Mouse (Mus musculus) right cerebral cortex, adult 2 months (tissue): Measurements from ENCODE around the gene Ppme1.

ENCODE experiments used
- DNase-seq, 2 experiments: peaks; one replicate each; pipeline ENCODE4 v3.0.0; 2021 to 2022; ENCODE audit warnings: low spot score in 2 of 2

Gene Ppme1

DNA sequence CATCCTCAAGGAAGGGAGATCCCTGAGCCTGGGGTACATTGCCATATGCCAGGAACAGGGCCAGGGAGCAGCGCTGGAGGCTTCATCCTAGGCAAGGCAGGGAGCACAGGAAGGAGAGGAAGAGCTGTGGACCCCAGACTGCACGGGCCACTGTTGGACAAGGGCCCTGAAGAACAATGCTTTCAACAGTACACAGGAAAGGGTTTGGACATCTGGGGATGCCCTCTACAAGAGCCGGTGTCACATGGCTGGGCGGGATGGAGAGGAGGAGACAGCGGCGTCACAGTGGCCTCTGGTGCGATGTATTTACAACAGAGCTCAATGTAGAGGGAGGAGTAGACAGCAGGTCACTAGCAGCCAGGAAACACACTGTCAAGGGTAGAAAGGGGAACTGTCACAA is 44.6 kb downstream of the Ppme1 start:
- no peak for DNase-seq

GRCm38 (mm10) chr7:100325482-100325881 is 46.6 kb downstream of the Ppme1 start:
- DNase-seq = peak; percentile 66 to 70

GRCm38 (mm10) chr7:100323721-100324120 is 48.4 kb downstream of the Ppme1 start:
- no peak for DNase-seq

DNA sequence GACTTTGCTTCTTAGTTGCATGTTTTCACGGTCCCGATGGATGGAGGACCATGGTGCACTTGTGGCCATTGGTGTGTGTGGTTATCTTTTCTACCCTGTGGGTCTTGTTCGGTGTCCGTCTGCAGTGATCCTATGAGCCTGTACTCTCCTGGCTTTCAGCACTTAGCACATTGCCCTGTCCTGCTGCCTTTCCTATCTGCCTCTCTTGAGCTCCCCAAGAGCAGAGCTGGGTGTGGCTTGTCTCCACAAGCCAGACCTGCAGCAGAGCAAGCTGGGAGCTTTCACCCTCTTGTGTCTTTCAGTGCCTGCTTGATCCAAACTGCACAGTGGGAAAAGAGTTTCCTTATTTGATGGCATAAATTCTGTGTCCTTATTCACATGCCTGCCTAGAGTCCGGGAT is 54.6 kb downstream of the Ppme1 start:
- DNase-seq = no peak

GRCm38 (mm10) chr7:100316924-100317323 is 55.2 kb downstream of the Ppme1 start:
- DNase-seq = no peak

GRCm38 (mm10) chr7:100312716-100313115 is 59.4 kb downstream of the Ppme1 start:
- no peak for DNase-seq

DNA sequence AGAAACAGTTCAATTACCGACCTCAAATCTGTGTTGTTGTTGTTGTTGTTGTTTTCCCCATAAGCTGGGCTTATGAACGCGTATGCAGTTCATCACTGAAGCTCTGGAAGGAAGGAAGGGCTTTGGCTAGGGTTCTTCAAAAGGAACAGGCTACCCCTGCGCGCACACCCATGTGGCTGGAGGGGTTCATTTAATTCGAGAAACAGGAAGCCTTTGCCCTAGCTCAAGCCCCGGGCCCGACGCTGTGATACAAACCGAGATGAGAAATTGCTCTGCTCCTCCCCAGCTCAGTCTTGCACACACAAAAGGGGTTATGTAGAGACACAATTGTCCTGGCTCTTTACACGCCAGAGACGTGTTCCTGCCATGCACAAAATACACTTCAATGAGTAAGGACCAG is 61.8 kb downstream of the Ppme1 start:
- no peak for DNase-seq

DNA sequence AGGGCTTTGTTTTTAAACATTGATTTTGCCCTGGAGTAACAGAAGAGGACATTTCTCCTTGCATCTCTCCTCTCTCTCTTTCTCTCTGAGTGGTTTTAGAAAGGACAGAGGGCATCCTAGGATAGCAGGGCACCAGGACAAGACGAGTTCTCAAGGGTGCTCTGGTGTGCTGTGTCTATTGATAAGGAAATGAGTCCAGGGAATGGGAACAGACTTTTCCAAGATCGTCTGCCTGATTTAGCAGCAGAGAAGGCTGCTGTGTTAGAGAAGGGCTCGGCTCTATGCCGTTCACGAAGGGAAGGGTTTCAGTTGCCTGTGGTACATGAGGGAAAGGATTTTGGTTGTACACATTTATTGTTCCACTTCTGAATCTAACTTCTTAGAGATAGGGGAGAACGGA is 62.4 kb downstream of the Ppme1 start:
- no peak for DNase-seq

DNA sequence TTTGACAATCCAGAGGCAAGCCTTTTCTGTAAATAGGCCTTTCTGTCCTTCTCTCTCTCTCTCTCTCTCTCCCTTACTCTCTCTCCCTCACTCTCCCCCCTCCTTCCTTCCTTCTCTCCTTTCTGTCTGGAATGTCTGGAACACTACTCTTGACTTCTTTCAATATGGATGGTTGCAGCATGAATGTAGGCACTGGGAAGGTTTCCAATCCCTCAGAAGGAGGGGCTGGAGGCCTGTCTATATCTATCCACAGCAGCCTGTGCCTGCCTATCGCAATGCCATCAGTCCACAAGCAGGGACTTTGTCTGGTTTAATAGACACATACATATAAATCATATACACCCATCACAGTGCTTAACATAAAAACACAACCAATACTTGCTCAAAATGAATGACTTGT is 62.9 kb downstream of the Ppme1 start:
- DNase-seq = no peak

DNA sequence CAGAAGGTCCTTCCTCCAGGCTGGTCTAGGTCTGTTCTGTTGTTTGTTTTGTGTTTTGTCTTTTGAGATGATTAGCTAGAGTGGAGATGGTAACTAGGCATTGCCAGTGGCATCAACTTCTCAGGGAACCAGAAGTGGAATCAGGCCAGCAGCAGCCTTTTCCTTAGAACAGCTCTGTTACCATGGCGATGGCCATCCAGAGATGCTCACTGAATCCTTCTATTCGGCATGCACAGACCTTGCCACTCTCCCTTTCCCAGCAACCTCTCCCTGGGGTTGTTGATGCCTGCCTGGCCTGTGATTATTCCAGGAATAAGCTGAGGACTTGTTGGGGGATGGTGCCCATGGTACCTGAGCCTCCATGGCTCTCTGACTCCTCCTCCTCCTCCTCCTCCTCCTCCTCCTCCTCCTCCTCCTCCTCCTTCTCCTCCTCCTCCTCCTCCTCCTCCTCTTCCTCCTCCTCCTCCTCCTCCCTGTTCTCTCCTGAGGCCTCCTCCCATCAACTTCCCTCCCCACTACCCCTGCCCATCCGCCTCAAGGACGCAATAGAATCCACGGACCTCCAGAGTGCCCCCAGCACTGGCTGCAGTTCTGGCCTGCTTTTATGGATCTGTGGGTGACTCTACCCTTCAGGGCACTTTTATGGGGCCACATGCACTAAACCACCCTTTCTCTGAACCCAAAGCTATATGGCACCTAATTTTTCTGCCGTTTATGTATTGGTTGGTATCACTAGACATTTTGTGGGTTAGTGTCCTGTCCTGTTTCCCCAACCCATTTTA is 64.0 kb downstream of the Ppme1 start:
- DNase-seq = peak; percentile 75 to 76

DNA sequence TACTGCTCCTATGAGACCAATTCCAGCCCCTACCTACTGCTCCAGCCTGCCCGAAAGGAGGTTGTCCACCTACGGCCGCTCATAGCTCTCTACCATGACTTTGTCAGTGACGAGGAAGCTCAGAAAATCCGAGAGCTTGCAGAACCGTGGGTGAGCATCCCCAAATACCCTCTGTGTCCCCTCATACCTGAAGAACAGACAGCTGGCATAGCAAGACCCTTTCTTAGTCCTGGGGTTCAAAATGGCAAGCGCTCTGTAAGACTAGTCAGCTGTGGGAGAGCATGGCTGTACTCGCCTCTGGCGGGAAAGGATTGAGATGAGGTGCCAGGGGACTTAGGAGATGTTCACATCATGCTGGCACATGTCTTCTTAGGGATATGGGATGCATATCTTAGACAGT is 66.2 kb downstream of the Ppme1 start:
- no peak for DNase-seq

DNA sequence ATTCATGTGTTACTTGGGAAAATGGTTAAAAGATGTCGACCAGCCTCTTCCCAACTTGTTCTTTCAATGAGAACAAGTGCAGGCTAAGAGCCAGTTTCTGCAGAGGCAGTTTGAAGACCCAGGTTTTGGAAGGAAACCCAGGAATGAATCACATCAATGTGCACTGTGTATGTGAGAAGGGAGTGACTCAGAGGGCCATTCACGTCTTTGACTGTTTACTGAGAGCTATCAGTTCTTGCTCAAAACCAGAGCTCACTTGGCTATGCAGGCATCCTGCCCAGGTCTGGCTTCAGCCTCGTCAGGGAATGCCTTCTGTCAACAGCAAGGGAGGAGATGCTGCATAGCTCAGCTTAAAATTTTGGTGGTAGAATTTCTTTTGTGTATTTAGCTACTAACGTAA is 69.8 kb downstream of the Ppme1 start:
- DNase-seq = peak; percentile 74 to 78

GRCm38 (mm10) chr7:100301390-100301789 is 70.7 kb downstream of the Ppme1 start:
- no peak for DNase-seq

DNA sequence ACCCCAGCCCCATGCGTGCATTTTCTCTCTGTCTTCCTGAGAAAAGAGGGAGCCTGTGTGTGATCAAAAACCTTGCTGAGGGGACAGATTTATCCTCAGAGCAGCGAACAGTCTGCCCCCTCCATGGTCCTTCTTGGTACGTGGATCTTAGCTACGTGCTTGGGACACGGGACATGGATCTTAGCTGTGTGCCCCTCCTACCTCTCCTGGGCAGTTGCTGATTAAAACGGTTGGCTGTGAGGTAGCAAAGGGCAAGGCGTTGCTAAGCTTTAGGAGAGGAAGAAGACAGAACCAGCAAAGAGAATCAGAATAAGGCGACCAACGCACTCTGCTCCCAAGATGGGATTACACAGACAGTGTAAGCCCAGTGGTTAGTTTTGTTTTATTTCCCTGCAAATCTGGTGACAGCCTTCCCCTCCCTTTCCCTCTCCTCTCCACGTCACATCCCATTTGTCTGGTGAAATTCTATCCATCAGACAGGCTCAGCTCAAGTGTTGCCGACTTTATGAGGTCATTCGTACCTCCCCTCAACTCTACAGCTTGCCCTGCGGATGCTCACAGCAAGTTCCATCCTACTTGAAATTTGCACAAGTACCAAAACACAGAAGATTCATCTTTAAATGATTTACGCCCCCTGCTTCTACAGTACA is 73.1 kb downstream of the Ppme1 start:
- no peak for DNase-seq

DNA sequence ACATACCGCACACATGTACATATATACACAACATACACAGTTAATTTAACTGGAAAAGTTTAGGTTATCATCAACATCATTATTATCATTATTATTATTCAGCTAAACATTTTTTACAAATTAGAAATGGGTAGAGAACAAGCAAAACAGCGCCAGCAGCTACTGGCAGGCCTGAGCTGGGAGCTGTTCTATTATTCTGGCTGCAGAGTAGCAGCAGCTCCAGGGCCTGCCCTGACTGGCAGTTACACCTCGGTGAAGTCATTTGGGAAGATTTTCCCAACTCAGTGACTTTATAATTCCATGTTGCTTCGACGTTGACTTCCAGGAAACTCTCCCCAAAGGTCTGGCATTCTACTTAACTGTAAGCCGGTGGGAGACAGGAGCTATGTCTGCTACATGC is 75.4 kb downstream of the Ppme1 start:
- DNase-seq = no peak

DNA sequence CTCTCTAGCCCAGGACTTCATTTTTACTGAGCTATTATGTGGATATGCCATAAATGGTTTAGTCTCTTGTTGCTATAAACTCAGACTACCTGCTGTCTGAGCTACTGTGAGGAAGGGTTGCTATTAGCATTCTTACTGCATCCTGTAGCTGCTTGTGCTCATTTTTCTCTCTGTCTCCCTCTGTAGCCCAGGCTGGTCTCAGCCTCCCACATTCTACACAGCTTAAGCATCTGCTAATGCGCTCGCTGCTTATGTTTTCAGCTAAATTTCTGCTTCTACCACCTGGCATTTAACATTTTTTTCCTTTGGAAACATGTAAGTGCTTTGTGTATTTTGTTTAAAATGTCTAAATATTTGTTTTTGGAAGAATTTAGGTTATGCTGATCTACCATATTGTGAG is 76.4 kb downstream of the Ppme1 start:
- DNase-seq = no peak

DNA sequence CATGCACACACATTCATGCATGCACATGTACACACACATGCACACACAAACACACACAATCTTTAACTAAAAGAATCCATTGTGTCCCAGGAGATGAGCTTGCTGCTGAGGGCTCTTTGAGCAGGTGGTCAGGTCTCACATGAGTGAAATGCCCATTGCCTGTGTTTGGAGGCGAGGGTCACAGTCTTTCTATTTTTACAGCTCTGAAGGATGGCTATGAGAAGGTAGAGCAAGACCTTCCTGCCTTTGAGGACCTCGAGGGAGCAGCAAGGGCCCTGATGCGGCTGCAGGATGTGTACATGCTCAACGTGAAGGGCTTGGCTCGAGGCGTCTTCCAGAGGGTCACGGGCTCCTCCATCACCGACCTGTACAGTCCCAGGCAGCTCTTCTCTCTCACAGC is 78.6 kb downstream of the Ppme1 start:
- DNase-seq = no peak

DNA sequence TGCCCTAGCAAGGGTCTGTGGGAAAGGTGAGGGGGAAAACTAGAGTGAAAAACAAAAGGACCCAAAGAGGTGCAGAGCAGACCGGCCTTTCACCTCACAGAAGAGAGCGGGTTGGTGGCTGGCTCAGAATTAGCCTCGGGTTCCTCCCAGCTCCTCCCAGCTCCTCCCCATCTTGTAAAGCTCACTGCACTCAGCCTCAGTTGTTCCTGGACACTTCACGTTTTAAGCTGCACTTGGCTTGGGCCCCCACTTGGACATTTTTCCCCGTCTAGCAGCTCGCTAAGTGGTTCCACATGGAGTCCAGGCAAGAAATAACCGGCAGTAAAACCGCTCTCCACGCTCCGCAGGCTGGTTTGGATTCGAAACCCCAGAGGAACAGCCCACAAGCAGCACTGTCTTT is 83.5 kb downstream of the Ppme1 start:
- no peak for DNase-seq

GRCm38 (mm10) chr7:100287748-100288578 is 84.1 kb downstream of the Ppme1 start:
- DNase-seq = no peak

DNA sequence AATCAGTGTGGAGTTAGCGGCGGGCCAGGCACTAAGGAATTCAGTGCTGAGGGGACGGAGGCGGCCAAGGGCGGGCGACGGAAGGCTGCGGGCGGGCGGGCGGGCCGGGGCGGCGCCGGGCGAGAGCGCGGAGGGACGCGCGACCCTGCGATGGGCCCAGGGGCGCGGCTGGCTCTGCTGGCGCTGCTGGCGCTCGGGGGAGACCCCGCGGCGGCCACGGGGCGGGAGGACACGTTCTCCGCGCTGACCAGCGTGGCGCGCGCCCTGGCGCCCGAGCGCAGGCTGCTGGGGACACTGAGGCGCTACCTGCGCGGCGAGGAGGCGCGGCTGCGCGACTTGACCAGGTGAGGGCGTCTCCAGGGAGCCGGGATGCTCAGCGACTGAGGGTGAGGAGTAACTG is 86.7 kb downstream of the Ppme1 start, which contains the start of gene P4ha3:
Gene P4ha3 (plus strand): TSS at position 138 of the 400 bp plus-strand sequence.
- no peak for DNase-seq

GRCm38 (mm10) chr7:100283298-100283697 is 88.8 kb downstream of the Ppme1 start:
- DNase-seq = no peak

DNA sequence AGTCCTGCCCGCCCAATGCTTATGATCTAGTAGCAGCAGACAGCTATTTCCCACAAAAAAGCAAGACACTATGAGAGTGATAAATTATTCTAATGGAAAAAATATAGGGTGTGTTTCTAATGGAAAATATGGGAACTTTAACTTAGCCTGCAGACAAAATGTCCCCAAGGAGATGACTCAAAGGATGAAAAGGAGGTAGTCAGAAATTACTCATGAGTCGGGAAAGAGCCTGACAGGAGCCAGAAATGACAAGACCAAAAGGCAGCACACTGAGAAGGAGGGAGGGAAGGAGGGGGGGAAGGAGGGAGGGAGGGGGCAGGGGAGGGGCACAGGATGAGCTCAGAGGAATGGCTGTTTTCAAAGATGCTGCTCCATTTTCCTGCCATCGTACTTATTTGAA is 90.5 kb downstream of the Ppme1 start:
- no peak for DNase-seq

DNA sequence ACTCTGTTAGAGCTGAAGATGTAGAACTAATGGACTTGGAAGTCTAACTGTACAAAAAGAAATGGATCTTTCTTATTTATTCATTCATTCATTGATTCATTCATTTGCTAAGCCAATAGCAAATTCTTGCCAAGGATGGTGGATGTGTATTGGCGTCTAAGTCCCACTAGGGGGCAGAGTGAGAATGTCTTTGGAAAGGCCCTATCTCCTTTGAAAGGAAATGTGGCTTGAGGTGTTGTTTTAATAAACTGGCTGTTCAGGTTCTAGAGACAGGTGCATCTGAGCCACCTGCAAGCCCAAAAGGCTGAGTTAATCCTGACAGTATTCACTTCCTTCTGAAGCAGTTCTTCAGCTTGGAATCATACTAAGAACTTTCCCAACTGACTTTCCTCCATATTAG is 92.3 kb downstream of the Ppme1 start:
- DNase-seq = peak; percentile 59 to 64
